Mouse (Mus musculus): ENCODE data around the gene Cd9. TPM values are rescaled to one million over a fixed set of nuclear protein-coding genes. Genes with fewer than 3 reads are reported as not detected.

Cd9 gene
- total RNA-seq, 2 experiments from 2014 or later, result 63.4 to 69.8 TPM

DNA sequence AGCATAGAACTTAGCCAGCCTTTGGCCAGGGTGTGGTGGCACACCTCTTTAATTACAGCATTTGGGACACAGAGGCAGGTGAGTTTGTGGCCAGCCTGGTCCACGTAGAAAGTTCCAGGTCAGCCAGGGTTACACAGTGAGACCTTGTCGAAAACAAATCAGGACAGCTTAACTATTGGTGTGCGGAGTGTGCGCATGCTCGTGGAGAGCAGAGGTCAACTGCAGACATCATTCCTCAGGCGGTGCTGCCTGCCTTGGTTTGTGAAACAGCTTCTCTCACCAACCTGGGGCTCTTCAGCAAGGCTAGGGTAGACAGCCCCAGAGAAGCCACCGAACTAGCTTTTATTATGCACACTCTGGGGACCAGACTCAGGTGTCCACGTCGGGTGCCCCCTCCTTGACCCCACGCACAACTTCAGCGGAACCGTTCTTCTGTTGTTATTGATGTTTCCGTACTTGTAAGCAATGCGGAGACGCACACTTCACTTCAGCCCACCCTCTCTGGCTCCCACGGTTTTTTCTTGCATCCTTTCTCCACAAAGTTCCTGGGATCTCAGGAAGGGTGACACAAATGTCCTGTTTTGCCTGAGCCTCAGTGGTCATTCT is 74.0 kb downstream of the Cd9 start:
- DNase-seq, result no peak
- intact Hi-C loops (cut with DNase I), result loop anchor here (2.0 kb wide), 1 partner anchor 240 kb away; no protein-coding TSS in a partner anchor

DNA sequence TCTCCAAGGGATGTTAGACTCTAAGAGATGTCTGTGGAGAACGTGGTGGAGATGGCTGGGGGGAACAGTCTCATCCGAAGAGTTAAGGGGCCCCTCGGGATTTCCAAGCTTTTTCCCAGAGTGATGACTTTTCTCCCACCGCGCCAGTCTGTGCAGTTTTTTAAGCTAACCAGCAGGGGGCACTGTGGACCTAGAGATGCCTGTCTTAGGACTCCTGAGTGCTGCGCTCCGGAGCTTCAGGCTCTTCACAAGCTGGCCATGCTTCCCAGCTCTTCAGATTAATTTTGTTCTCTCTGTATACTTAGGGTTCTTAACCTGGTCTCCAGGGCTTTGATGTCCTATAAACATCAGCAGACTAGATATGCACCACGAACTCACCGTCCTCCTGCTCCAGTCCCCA is 75.8 kb downstream of the Cd9 start:
- peak; percentile 87 to 92 for DNase-seq
- intact Hi-C loops (cut with DNase I), result loop anchor here (2.0 kb wide), 1 partner anchor 182 kb away; no protein-coding TSS in a partner anchor

DNA sequence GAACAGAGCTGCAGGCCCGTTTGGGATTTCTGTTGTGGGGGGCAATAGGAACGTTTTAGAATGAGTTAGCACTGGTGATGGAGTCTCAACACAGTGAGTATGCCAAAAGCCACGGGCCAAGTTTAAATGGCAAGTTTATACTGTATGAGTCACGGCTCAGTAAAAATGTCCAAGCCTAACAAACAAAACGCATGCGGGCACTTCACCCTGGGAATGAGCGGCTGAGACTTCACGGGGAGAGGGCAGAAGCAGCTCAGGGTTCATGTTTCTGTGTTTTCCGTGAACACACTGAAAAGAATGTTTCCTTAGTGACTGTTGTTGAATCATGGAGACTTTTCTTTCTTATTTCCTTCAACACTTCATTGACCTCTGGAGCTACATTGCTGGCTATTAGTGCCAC is 81.3 kb downstream of the Cd9 start:
- intact Hi-C loops (cut with DNase I), result no loop called here
- no peak for DNase-seq

DNA sequence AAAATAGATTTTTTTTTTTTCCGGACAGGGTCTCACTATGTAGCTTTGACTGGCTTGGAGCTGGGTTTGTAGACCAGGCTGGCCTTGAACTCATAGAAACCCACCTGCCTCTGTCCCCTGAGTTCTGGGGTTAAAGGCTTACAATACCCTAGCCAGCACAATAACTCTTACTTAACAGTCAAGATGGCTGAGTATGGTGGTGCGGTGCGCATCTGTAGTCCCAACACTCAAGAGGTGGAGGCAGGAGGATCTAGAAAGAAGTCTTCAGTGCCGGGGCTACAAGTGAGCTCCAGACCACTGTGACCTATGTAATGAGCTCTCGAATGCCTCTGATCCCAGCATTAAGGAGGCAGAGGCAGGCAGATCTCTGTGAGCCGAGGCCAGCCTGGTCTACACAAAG is 82.9 kb downstream of the Cd9 start:
- DNase-seq, result no peak
- intact Hi-C loops (cut with DNase I), result no loop called here

DNA sequence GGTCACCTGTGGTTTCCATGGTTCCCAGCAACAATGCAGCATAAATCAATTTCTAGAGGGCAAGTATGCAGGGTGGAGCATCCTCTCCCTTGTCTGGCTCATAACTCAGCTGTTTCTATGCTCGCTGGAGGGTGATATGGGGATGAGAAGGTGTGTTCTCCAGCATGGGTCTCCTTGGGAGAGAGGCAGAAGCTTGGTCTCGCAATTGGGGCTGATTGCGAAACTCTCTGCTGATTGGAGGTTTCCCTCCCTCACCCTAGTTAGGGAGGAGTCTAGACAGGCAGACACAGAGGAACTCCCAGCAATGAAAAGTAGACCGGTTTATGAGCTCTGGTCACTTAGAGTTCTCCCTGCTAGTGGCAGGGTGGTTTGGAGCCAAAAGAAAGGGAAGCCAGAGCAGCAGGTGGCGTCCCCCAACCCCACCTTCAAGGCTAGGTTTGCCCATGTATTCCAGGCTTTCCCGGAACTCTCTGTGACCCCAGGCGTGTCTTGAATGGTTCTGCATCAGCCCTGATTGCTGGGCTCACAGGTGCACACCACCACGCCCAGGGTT is 83.5 kb downstream of the Cd9 start:
- no peak for DNase-seq

DNA sequence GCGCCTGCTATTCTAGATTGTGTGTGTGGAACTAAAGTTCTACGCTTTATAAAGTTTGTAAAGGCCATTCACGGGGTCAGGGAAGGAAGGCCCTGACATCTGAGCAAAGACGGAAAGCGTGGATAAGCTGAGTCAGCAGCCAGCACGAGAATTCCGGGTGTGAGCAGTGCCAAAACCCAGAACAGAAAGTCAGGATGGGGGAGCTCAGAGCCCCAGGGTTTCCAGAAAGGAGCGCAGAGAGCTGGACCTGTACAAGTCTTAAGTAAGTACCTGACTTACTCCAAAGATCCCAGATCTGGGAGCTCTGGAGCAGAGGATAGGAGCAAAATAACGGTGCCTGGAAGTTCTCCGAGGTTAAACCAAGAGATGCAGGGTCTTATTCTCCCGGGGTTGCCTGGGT is 84.0 kb downstream of the Cd9 start:
- intact Hi-C loops (cut with DNase I), result no loop called here
- DNase-seq, result no peak

More for the DNA sequence above, 83.5 kb downstream of the Cd9 start:
- intact Hi-C loops (cut with DNase I), result no loop called here

Other genes starting within 250 kb of the Cd9 start
- gene Tuba3a, start 208.7 kb downstream of the Cd9 start, total RNA-seq (2021), result not detected
- gene Ltbr, start 180.9 kb downstream of the Cd9 start, total RNA-seq (2021), result 10 to 100 TPM; 34.6 to 36.0 TPM
- gene Scnn1a, start 174.1 kb downstream of the Cd9 start, total RNA-seq (2021), result 1 to 10 TPM in 1 of 2 experiments, under 1 TPM in 1; 1.00 to 1.1 TPM
- 10 to 100 TPM; 63.4 to 70.7 TPM for gene Tnfrsf1a, start 145.4 kb downstream of the Cd9 start, total RNA-seq (2021)
- not detected for gene Plekhg6, start 114.0 kb downstream of the Cd9 start, total RNA-seq (2021)
- 100 to 1,000 TPM in 1 of 2 experiments, 10 to 100 TPM in 1; 88.1 to 110 TPM for gene Vwf, start 52.0 kb upstream of the Cd9 start, total RNA-seq (2021)
- not detected for gene Ano2, start 195.6 kb upstream of the Cd9 start, total RNA-seq (2021)

Measured in heart, postnatal 14 days (tissue).